Mouse (Mus musculus) midbrain, embryonic 11.5 days (tissue): ENCODE measurements around the gene Nrd1. TPM values are rescaled to one million over a fixed set of nuclear protein-coding genes. Genes with fewer than 3 reads are reported as not detected.

Source experiments
- ATAC-seq: fragments of 200-750 bp; cut with Nextera tagmentation; 2 replicates; pipeline ENCODE4 v1.8.0; 2017; ENCODE audit warnings: moderate TSS enrichment, moderate library complexity; ENCODE audit not compliant: low FRiP score
- DNase-seq: peaks from one replicate; pipeline ENCODE4 v3.0.0; 2015; ENCODE audit warnings: low spot score; ENCODE audit errors: missing footprints
- H3K27ac ChIP-seq: fragments of 300-500 bp; sonication (generic); 2 replicates; pipeline ENCODE4 v1.5.1; 2014; ENCODE audit warnings: low read depth, low read length
- H3K27me3 ChIP-seq: fragments of 300-500 bp; sonication (generic); 2 replicates; pipeline ENCODE4 v1.6.1; 2014; ENCODE audit warnings: mild to moderate bottlenecking, low read length, moderate library complexity, mixed read lengths; ENCODE audit not compliant: control insufficient read depth, insufficient read depth
- H3K36me3 ChIP-seq: fragments of 300-500 bp; sonication (generic); 2 replicates; pipeline ENCODE4 v1.6.1; 2014; ENCODE audit warnings: mild to moderate bottlenecking, low read length, moderate library complexity, mixed read lengths; ENCODE audit not compliant: control insufficient read depth, insufficient read depth
- H3K4me1 ChIP-seq: fragments of 300-500 bp; sonication (generic); 2 replicates; pipeline ENCODE4 v1.6.1; 2014; ENCODE audit warnings: low read length; ENCODE audit not compliant: control insufficient read depth, insufficient read depth
- H3K4me2 ChIP-seq: fragments of 300-500 bp; sonication (generic); 2 replicates; pipeline ENCODE4 v1.6.1; 2014; ENCODE audit warnings: mild to moderate bottlenecking, moderate library complexity
- H3K4me3 ChIP-seq: fragments of 300-500 bp; sonication (generic); 2 replicates; pipeline ENCODE4 v1.5.1; 2014; ENCODE audit warnings: low read depth, low read length
- H3K9ac ChIP-seq: fragments of 300-500 bp; sonication (generic); 2 replicates; pipeline ENCODE4 v1.6.1; 2014; ENCODE audit warnings: low read length
- H3K9me3 ChIP-seq: fragments of 300-500 bp; sonication (generic); 2 replicates; pipeline ENCODE4 v1.6.1; 2016; ENCODE audit warnings: low read length; ENCODE audit not compliant: control insufficient read depth
- WGBS: fragments of 180-500 bp; shearing (Covaris S2); extraction: QIAGEN DNeasy Blood & Tissue Kit; methylation state at CpG from one replicate; pipeline ENCODE4 v1.1.7; 2014; 5-methylcytosine and 5-hydroxymethylcytosine counted together
- polyA plus RNA-seq: library from polyadenylated mRNA; unstranded; fragments of >200 nt; fragmentation: Nextera tagmentation; extraction: Ambion mirVana; gene quantifications from 2 replicates; pipeline ENCODE4 v1.2.1, GENCODE M21; 2014

Nrd1 gene
- 65.6 and 70.8 TPM in 2 replicates for polyA plus RNA-seq

DNA sequence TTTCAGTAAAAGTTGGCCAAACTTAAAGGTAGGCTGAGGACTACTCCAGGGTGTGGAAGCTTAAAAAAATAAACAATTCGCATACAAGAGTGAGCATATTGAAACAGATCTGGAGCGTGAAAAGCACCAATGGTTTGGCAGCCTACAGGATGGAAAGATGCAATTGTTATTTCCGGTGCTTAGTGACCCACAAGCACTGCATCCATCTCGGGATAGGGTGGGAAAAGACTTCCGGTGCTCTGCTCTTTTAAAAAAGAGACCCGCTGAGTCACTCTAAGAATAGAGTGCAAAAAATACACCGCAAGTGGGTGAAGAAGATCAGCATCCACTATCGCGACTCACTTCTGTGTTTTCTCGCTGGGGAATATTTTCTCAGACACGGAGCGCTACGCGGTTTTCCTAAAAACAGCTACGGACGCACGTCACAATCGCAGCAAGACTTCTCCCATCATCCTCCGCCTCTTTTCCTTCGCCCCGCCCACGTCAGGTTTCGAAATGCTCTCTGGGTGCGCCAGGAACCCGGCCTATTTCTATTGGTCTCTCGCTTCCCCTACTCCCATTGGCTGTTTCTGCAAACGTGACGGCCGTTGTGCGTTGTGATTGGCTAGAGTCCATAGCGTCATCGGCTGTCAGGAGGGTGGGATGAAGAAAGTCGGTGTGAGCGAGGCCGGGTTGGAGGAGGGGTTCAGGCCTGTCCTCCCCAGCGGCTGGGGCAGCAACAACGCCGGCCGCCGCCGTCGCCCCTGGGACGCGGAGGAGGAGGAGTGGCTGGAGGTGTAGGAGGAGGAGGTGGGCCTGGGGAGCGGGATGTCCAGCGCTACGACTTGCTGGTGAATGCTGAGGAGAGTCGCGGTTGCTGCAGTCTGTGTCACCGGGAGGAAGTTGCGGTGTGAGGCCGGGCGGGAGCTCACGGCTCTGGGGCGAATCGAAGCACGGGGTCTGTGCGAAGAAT is at the start of gene Nrd1:
TSS of gene Nrd1 (plus strand) at position 657 of the 952 bp plus-strand sequence.
- peak within 1 kb of the TSS; percentile 81 for H3K9ac ChIP-seq
- no peaks in the 10 kb centered on the region for H3K36me3 ChIP-seq
- no peaks in the 10 kb centered on the region for H3K27me3 ChIP-seq
- H3K27ac ChIP-seq, result peak within 1 kb of the TSS; percentile 71
- H3K4me1 ChIP-seq, result peaks cover 15% of the 10 kb centered on the region
- peak within 1 kb of the TSS; percentile 86 for H3K4me3 ChIP-seq
- ATAC-seq, result peak; percentile 100
- under 1% methylated on average over 58 of the region's 58 CpGs for WGBS
- H3K4me2 ChIP-seq, result peak within 1 kb of the TSS; percentile 87
- DNase-seq, result peak; percentile 99
- H3K9me3 ChIP-seq, result no peaks in the 10 kb centered on the region

DNA sequence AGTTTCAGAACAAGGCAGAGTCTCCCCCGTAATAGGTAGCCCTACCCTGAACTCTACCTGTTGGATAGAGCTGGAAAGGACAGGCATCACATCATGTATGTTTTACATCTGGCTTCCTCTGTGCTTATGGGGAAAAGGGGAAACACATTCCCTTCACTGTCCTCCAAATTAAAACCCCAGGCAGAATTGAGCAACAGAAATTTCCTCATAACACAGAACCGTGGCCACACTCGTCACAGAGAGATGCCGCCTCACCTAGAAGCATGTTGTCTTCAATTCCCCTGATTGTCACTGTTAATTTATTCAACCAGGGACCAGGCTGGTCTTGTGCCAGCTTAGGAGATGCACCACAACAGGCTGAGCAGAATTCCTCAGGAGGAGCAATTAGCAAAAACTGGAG is 48.8 kb upstream of the Nrd1 start:
- H3K4me1 ChIP-seq, result no peaks in the 10 kb centered on the region
- WGBS, result 87% methylated on average over 4 of the region's 4 CpGs
- no peaks in the 10 kb centered on the region for H3K36me3 ChIP-seq
- H3K27ac ChIP-seq, result no peak overlapping the region
- ATAC-seq (no peak), DNase-seq (no peak)
- no peak overlapping the region for H3K9ac ChIP-seq
- H3K9me3 ChIP-seq, result no peaks in the 10 kb centered on the region
- no peaks in the 10 kb centered on the region for H3K27me3 ChIP-seq
- H3K4me2 ChIP-seq, result no peak overlapping the region
- no peak overlapping the region for H3K4me3 ChIP-seq

DNA sequence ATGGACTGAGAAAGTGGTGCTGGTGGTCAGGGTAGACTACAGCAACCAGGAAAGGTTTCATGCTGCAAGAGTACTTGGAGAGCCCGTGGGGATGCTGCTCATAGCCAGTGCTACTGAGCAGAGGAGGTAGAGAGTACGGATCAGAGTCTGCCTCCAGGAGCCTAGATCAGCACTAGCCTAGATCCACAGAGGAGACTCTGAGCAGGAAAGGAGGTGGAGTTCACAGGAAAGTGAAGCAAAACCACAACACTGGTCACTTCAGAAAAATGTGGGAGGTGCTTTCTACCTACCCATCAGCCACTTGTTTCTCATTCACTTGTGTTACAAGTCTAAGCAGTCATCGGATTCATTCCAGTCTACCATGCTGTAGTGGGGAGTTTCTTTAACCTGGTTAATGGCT is 40.8 kb upstream of the Nrd1 start:
- ATAC-seq, result no peak
- Histone ChIP-seq H3K27ac (no peak overlapping the region), H3K4me2 (no peak overlapping the region), H3K9ac (no peak overlapping the region), H3K36me3 (no peaks in the 10 kb centered on the region), H3K4me3 (no peak overlapping the region), H3K4me1 (no peaks in the 10 kb centered on the region), H3K27me3 (no peaks in the 10 kb centered on the region), H3K9me3 (no peaks in the 10 kb centered on the region)
- DNase-seq, result no peak
- WGBS, result 83% methylated on average over 3 of the region's 3 CpGs

DNA sequence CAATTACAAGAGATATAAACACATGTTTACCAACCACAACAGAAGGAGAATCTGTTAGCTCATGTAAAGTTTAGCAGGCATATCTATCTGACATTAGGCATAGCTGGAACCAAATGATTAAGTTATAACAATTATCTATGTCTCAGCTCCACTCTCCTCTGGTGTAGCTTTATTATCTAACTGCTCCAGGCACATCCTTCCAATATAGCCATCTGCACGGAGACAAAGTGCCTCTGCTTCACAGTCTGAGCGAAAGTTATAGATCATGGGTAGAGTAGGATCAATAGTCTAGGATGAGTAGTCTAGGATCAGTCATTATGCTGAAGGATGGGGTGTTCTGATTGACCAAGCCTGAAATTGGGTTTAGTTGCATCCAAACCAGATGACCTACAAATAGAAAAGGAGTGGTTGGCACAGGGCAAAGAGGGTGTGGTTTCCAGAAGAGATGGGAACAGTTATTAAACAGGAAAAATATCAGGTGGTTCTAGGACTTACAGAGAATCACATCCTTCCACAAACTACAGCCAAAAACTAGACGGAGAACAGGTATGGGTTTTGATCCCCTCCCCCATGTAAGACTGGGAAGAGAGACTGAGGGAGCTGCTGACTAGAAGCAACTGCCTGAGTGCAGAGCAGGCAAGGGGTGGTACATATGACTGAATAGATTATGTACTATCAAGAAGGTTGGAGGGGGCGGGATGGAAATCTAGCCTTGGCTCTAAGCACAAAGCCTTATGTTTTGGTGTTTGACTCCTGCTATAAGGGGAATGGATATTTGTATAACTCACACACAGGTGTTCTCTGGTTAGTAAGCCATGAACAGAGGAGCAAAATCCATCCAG is 39.6 kb upstream of the Nrd1 start:
- ATAC-seq (no peak), DNase-seq (no peak)
- Histone ChIP-seq H3K4me1 (no peaks in the 10 kb centered on the region), H3K9me3 (no peaks in the 10 kb centered on the region), H3K36me3 (no peaks in the 10 kb centered on the region), H3K27me3 (no peaks in the 10 kb centered on the region), H3K4me2 (no peak overlapping the region), H3K4me3 (no peak overlapping the region), H3K27ac (no peak overlapping the region), H3K9ac (no peak overlapping the region)
- WGBS, result 87% methylated on average over 4 of the region's 4 CpGs

DNA sequence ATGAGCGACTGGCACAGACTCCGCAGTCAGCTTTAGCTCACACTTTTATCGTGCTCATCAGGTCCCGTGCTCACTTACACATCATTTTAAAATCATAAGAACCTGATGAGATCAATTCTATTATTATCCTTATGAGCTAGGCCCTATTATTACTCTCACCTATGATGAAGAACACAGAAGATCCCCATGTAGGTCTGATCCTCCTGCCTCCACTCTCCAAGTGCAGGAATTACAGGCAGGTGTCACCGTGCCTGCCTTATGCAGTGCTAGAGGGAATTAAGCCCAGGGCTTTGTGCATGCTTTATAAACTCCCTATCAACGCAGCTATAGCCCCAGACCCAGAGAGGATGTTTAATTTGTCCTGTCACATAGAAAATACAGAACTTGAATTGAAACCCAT is 37.4 kb upstream of the Nrd1 start:
- DNase-seq (no peak), ATAC-seq (no peak)
- H3K4me2 ChIP-seq, result no peak overlapping the region
- H3K9ac ChIP-seq, result no peak overlapping the region
- H3K4me3 ChIP-seq, result no peak overlapping the region
- no peaks in the 10 kb centered on the region for H3K27me3 ChIP-seq
- no peak overlapping the region for H3K27ac ChIP-seq
- no peaks in the 10 kb centered on the region for H3K36me3 ChIP-seq
- WGBS, result 89% methylated on average over 6 of the region's 6 CpGs
- H3K9me3 ChIP-seq, result no peaks in the 10 kb centered on the region
- no peaks in the 10 kb centered on the region for H3K4me1 ChIP-seq

DNA sequence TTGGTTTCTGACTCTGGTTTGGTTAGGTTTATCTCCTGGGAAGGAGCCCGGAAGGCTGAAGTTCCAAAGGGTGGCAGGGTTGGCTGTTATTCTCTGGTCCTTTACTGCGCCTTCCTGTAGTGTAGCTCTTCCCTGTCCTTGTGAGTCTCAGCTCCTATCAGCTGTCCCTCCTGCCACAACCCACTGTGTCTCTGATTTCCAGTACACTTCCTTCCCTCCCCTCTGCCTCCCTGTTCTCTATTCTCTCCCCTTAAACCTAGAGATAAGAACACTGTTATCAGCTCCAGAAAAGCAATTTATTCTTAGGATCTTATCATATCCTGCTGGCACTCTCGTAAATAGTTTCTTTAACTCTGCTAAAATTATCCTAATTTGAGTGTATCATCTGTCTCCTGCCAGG is 30.9 kb upstream of the Nrd1 start:
- H3K4me3 ChIP-seq, result no peak overlapping the region
- 80% methylated on average over 3 of the region's 3 CpGs for WGBS
- H3K9ac ChIP-seq, result no peak overlapping the region
- no peaks in the 10 kb centered on the region for H3K9me3 ChIP-seq
- ATAC-seq (no peak), DNase-seq (no peak)
- no peak overlapping the region for H3K4me2 ChIP-seq
- no peak overlapping the region for H3K27ac ChIP-seq
- H3K4me1 ChIP-seq, result no peaks in the 10 kb centered on the region
- no peaks in the 10 kb centered on the region; the same call in 1 of the 2 replicates for H3K27me3 ChIP-seq
- H3K36me3 ChIP-seq, result no peaks in the 10 kb centered on the region

DNA sequence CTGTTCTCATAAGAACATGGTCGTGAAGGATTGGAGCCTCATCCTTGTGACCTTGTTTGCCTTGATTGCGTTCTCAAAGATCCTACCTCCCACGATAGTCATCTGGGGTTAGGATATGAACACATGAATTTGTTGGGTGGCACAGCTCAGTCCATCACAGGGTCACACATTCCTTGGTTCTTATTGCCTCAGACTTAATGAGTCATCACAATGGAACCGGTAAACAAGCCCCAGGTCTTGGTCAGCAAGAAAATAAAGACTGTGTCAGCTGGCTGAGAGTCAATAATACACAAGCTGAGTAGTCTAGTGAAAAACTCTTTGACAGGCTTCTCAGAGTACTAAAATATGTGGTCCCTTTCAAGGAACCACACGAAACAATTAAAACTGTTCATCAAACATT is 29.4 kb upstream of the Nrd1 start:
- Histone ChIP-seq H3K27ac (no peak overlapping the region), H3K9ac (no peak overlapping the region), H3K9me3 (no peaks in the 10 kb centered on the region), H3K36me3 (no peaks in the 10 kb centered on the region), H3K27me3 (no peaks in the 10 kb centered on the region; the same call in 1 of the 2 replicates), H3K4me2 (no peak overlapping the region), H3K4me1 (no peaks in the 10 kb centered on the region), H3K4me3 (no peak overlapping the region)
- 86% methylated on average over 5 of the region's 5 CpGs for WGBS
- no peak for ATAC-seq
- DNase-seq, result no peak

DNA sequence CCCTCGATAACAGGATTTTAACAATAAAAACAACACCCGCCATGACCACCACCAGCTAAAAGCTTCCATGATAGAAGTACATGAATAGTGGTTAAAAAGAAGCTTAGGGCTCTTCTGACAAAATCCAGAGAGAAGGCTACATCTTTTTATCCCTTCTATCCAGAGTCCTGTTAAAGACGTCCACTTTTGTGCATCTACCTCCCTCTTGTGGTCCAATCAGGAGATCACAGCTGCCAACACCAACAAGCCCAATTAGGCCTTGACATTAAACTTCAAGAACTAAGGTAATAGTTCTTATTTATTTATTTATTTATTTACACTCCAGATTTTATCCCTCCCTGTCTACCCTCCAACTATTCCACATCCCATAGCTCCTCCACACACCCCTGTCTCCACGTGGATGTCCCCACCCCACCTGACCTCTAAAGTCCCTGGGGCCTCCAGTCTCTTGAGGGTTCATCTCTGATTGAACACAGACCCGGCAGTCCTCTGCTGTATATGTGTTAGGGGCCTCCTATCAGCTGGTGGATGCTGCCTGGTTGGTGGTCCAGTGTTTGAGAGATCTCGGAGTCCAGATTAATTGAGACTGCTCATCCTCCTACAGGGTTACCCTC is 23.9 kb upstream of the Nrd1 start:
- ATAC-seq, result no peak
- 53% methylated on average over 6 of the region's 6 CpGs for WGBS

More for the DNA sequence above, 23.9 kb upstream of the Nrd1 start:
- peak; percentile 88 for DNase-seq
- no peak overlapping the region for H3K9ac ChIP-seq
- no peak overlapping the region for H3K4me2 ChIP-seq
- no peak overlapping the region for H3K4me3 ChIP-seq
- H3K27ac ChIP-seq, result no peak overlapping the region
- H3K9me3 ChIP-seq, result no peaks in the 10 kb centered on the region
- no peaks in the 10 kb centered on the region for H3K36me3 ChIP-seq
- no peaks in the 10 kb centered on the region for H3K27me3 ChIP-seq
- no peaks in the 10 kb centered on the region for H3K4me1 ChIP-seq
